Mouse (Mus musculus) right cerebral cortex, postnatal 4 days (tissue): ENCODE measurements around the gene Exoc6b.

ENCODE experiments used
- DNase-seq: peaks from one replicate; pipeline ENCODE4 v3.0.0-alpha.2; 2022

Gene Exoc6b

DNA sequence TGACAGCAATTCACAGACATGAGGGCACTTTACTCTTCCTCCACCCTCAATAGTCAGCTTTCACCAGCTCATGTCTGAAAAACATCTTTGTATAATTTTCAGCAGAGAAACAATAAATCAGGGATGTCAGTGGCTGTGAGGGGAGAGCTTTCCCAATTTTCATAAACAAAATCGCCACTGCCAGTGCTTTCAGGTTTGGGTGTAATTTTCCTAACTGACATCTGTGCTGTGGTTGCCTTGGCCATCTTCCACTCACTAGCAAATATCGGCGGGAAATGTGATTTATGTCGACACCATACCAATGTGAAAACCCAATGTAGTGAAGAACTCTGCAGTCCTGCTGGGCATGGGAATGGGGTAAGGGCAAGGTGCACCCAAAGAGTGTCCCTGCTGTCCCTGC, 360.7 kb downstream of the Exoc6b start:
- no peak for DNase-seq

DNA sequence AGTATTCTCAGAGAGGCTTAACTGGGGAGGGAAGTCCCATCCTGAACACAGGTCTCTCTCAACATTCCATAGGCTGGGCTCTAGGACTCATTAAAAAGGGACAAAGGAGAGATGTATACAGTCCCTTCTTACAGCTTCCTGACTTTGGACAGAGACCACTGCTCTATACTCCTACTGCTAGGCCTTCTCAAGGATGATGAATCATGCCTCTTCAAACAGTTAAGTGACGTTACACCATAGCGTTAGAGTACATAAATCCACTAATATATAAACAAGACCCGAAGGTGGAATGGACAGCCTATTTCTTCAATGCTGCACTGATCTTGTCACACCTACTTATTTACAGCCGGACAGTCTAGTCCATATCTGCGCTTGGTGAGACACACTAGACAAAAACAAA, 369.7 kb downstream of the Exoc6b start:
- no peak for DNase-seq

DNA sequence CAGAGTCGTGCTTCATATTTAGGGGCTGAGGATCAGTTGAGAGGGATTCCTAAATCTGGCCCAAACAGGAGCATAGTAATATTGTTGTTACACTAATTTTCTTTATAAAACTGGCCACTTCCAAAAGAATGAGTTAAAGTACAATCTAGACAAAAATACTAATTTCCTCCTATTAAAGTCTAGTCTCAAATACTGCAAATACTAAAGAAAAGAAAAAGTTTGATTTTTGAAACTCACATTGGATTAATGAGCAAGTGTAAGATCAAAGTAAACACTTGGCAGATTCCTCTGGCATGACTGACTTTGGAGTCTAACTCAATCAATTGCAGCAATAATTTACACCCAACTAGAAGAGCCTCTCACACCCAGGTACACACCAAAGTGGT, 371.0 kb downstream of the Exoc6b start:
- DNase-seq: no peak

DNA sequence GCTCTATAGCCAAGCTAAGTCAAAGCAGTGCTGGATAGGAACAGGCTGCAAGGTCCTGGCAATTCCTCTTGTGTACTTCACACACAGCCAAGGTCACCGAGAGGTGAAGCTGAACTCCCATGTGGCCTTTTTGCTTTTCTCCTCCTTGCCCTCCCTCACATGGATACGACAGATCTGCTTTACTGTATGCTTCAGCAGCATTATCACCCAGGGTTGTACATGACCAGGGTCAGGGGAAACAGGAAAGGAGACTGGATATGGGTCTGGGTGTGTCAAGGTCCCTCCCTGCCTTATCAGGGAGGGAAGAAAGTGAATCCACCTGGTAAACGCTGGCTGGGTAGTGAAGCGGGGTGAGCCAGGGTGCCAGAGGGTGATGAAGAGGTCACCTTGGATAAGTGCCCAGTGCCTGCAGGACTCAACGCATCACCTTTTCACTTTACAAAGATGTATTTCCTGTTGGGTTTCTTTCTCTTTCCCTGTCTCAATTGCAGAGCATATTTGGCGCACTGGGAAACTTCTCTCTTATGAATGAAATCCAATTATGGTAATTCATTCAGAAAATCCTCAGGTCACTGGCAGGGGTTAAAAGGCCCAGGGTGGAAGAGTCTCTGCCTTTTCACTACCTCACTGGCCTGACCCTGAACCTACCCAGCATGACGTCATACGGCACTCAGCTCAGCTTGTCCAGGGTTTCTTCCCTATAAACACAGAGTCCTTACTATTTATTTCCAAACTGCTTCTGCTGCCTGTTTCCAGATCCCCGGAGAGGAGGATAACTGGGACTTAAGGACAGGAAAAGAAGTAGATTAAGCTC, 371.6 kb downstream of the Exoc6b start:
- no peak for DNase-seq

DNA sequence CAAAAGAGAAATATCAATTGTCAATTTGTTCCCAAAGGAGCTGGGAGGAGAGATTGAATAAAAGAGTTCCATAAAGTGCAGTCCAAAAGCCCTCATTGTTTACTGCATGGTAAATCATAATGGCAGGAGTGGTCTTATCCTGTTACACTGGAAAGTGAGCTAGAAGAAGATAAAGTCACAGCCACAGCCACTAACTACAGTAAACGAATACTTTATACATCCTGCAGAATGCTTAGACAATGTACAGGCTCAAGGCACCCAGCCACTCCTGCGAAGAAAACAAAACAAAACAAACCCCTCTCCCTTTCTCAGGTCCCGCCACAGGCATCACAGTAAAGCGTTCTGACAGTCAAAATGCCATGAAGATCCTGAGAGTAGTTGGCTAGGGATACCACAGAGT, 375.5 kb downstream of the Exoc6b start:
- DNase-seq: no peak

DNA sequence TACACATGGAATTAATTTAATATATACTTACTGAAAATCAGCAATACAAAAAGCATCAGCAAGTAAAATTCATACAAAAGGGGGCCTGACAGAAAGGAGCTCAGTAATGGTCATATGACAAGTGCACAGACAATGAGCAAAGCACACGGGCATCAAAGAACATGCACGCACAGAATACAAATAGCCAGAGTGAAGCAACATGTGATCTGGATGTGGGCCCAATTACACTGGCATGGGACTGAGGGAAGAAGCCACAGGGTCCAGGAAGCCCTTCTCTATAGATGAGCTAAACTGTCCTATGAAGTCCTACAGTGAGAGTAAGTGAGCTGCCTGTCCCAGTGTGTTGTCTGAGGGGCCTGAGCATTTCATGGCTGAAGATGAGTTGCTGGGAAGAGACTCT, 376.1 kb downstream of the Exoc6b start:
- no peak for DNase-seq

DNA sequence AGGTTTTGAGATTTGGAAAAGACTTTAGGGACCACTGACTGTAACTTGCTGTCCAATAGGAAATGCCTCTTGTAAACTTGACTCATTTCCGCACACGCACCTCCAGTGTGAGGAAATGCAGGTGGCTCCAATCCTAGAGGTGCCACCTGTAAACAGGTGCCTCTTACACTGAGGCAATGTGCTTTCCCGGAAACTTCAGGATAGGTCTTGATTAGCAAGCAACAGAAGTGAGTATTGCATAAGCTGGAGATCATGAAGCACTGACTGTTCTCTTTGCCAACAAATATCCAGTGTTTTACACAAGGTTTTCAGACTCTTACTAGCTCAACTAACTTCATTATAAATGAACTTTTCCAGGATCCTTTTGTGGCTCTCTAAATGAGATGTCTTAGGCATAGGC, 377.4 kb downstream of the Exoc6b start:
- DNase-seq: no peak

DNA sequence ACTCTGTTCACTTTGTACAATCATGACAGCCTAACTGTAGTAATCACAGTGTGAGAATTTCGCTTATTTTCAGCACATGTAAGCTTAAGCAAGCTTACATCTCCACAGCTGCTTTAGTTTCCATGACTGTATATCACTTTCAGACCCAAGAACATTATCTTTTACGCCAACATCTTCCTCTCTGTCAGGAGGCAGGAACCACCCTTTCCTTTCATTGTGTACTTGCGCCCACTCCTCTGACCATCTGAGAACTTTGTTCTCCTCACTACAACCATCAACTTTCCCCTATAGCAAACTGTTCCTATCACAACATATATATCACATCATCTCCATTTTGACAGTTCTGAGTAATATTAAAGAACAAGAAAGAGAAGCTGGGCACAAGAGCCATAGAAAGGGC, 391.5 kb downstream of the Exoc6b start:
- no peak for DNase-seq

DNA sequence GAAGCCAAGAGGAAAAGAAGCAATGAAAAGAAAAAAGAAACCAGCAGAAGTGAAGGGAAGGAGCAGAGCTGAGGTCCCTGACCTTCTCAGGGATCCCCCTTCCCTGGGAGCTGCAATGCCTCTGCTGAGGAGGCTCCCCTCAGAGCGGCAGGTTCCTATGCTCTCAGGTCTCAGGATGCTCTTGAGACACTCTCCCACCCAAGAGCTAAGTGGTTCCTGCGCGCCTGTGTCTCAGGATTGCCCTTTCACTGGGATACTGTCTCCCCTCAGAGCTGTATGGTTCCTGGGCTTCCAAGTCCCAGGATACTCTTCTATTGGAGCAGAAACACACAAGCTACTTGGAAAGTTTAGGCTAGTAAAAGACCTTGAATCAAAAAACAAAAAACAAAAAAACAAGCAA, 394.4 kb downstream of the Exoc6b start:
- DNase-seq: no peak

DNA sequence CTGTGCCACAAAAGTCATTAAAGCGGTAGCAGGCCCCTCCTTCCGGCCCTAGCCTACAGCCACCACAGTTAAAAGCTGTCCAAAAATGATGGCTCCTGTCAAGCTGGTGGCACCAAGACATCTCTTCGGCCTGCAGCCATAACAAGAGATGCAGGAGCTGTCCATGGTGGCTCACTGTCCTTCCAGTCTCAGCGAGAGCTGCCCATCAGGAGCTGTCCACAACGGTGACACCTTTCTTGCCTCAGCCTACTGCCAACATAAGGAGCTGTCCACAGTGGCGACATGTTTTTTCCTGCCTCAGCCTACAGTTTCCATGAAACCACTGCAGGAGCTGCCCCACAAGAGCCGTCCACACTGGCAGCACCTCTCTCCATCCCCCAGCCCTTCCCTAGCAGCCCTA, 395.2 kb downstream of the Exoc6b start:
- no peak for DNase-seq

DNA sequence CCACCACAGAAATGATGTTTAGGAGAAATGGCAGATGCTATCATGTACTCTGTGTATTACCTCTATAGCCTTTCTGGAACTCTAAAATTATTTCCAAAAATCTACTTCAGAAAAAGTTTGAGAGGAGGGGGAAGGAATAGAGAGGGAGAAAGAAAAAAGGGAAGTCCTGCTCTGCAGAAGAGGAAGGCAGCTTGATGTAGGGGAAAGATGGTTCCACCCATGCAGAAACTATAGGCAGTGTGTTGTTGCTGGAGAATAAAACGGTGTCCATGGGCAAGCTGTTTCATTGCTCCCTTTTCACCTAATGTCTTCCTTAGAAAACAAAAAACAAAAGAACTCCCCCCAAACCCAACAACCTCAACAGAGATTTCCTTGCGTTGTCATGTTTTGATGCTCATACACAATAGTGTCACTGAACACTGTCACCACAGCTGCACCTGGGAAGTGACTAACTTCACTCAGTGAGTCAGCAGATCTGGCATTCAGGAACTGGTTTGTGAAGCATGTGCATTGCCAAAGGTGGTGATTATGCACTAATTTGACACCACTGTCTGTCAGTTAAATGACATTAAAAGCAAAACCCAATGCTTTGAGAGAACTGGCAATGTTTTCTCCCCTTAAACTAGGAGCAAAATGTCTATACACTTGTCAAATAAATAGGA, 407.7 kb downstream of the Exoc6b start:
- DNase-seq: no peak

DNA sequence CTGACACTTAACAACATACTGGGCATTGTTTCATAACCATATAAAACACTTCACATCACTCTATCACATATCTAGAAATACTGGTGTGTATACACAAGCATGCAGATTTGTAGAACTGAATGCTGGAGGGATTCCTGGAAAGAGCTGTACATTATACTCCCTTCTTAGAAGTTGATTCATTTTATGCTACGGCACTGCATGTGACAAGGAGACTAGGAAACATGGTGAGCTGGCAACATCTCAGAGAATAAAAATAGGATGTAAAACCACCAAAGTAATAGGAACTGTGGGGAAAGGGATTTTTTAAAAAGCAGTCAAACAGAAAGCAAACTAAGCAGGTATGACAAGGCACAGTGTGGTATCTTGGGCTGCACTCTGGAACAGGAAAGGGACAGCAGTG, 408.3 kb downstream of the Exoc6b start:
- DNase-seq: no peak

DNA sequence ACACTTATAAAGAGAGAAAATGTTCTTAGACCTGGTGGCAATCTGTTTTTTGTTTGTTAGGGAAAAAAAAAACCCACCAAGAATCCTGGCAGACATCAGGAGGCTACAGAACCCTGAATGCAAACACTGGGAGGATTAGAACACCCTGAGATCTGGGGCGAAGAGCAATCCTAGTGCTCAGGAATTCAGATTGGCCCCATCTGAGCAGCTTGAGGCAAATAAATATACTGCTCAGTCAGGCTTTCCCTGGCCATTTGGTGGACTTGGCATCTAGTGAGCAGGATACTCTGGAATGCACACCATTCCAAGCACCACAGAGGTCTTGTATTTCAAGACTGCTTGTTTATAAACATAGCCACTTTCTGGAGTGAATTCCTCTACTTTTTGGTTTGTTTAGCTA, 412.2 kb downstream of the Exoc6b start:
- DNase-seq: no peak

DNA sequence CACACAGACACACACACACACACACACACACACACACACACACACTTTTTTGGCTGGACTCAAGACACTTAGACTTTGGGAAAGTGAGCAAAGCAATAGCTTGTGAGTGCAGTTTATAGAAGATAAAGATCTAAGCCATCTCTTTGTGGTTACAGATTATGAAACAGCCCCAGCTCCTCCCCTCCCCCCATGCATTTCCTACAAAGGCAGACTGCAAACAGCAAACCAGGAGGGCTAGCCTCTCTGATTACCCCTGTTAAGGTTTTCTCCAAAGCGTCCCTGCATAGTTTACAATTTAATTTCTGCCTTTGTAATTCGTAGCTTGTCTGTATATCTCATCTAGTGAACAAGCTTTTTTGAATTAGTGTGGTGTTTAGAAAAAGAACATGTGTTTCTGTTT, 412.6 kb downstream of the Exoc6b start:
- DNase-seq: no peak

DNA sequence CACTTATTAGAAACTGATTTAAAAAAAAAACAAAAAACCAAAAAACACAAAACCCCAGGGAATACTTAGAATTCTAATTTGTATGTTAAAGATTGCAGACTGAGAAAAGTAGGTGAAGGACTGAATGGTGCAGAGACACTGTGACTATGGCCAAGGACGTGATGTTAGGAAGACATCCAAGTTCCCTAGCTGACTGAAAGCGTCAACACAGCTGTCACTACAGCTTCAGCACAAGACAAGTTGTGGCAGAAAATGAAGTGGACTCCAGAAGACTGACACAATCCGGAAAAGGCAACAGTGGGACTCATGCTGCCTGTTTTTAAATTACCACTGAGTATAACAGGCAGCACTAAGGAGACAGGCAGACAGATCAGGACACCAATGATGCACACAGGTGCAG, 417.4 kb downstream of the Exoc6b start:
- DNase-seq: no peak

DNA sequence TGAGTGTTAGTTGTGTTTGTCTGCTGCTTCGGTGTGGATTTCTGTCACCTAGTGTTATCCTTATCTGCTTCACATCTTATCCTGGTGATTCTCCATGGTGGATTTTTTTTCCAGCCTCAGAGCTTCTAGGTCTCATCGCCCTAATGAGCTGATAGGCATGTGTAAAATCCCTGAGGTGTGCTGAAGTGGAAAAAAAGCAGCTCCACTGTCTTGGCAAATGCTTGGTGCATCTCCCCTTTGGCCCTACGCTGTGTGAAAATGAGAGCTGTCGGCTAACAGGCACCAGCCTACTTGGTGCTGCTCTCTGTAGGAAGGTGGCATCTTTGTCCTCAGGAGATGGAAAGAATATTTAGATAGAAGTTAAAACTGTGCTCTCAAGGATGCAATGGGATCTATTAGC, 422.1 kb downstream of the Exoc6b start:
- no peak for DNase-seq

DNA sequence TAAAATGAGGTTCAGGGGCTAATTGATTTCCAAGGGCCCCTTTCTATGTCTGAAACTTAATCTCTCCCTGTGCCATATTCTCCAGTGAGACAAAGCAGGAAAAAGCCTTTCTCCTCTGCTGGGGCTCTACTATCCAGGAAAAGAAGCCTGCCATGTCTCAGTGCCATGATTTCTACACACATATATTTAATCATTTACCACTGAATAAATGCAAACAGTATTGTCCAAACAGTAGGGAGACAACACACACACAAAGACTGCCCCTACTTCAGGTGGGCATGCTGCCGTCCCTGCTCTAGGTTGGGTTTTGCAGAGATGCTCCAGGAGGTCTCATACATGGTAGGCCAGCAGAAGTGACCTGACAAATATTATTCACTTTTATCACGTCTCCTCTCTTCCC, 422.6 kb downstream of the Exoc6b start:
- DNase-seq: no peak

DNA sequence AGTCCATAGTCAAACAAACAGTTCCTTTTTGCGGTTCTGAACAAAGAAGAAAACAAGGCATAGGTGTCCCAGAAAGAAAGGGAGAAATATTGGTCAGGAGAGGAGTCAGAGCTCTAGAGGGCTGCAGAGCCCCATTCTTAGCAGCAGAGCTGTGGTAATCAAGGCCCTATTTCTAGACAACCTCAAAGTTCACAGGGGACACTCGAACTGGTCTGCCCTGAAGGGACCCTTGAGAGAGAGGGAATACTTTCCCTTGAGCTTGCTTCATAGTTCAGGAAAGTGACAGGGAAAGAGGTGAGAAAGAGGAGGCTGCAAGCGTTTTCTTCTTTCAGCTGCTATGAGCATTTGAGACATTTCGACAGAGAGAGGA, 428.3 kb downstream of the Exoc6b start:
- no peak for DNase-seq

DNA sequence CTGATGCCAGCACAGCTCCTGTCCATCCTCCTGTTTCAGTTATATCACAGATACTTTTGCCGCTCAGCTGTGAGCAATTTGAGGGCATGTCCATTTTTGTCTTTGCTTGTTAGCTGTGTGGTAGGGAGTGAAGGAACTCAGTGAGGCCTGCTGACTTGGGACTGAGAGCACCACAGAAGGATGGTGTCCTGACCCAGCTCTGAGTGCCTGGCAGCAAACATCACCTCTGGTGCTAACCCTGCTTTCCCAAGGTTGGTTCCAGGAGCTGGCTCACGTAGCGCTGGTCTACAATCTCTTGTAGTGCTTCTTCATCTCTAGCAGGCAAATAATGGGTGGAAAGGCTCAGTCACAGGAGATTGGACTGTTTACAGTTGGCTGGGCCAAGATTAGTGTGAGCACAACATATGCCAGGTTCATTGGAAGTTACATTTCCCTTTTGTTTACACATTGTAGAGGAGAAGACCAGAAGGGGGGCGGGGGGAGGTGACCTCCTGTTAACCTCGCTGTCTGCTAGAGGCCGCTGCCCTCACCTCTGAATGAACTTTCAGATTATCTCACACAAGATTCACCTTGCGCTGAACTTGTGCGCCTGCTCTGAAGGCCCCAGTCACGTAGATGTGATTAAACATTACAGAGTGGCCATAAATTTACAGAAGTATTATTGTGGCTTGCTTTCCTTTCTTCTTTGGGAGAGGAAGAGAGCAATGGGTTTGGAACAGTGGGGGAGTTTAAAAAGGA, 428.8 kb downstream of the Exoc6b start:
- no peak for DNase-seq

DNA sequence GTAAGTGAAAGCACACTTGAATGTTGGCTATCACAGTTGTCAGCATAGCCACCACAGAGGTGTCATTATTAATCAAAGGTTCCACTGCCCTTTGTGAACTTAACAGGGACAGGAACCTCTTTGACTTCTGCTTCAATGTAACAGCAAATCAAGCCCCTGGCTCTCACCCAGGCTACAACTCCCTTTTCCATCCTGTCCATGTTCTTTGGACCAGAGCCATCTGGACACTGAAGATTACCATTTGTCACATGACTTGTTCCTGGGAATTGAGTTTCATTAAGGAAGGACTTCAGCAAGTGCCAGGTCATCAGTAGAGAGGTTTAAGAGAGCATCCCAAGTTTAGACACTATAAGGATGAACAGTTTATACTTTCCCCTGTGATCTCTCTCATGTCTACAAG, 431.1 kb downstream of the Exoc6b start:
- no peak for DNase-seq

DNA sequence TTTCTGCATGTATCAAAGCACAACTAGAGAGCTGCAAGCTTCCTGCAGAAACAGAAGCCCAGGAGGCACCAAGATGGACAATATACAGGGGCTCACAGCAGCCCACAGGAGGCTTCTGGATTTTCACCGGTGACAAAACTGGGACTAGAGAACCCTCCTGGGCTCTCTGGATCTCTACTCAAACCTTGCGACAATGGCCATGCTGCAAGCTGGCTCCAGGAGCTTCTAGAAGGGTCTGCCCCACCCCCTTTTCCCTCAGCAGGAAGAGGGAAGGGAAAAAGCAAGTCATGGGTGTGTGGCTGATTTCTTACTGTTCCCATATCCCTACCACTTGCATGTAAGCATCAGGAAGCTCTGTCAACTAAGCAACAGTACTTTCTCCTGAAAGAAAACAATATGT, 437.7 kb downstream of the Exoc6b start:
- no peak for DNase-seq

DNA sequence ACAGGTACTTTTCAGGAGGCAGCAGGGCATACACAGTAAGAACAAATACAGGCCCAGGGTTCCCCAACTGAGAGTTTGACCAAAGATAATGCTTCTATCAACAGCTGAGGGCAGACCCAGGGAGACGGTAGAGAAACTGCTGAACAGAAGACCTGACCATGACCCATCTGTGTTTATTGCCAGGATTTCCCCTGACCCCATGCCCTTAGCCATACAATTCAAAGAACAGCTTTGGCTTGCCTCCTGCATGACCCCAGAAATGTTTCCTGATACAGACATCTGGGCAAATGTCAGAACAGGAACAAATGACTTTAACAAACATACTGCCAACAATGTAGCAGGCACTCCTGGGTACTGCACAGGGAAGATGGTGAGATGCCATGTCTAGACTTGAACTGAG, 439.0 kb downstream of the Exoc6b start:
- DNase-seq: no peak

DNA sequence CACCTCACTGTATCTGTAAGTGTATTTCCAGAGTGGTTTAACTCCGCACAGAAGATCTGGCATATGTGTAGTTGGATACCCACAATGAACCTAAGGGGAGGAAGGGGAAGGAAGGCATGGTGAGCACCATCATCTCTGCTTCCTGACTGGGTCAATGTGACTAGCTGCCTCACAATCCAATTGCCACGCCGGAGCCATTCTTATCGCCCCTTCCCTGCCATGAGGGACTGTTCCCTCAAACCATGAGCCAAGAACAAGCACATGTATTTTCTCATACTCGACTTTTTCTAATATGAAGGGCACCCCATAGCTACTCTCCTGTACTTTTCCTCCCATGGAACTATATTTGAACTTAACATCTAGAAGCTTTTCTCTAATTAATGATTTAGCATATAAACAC, 440.5 kb downstream of the Exoc6b start:
- no peak for DNase-seq

DNA sequence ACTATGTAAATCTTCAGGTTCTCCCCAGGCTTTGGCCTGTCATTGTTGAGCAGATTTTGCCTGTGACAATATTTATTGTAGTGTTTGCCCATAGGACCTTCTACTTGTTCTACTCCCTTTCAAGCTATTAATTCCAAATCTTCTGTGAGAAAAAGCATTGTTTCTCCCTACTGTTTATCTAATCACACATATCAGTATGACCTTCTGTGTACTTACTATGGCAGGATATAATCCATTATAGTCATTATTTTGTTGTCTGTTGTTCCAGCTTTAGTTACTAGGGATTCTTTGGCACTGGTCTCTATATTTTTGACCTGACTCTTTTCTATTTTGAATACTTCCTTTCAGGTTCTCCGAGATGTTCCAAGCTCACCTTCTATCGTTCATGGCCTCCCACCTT, 442.9 kb downstream of the Exoc6b start:
- DNase-seq: no peak
